Mouse (Mus musculus) 3134 (cell line): ENCODE results near the gene Erfe.

Experiments
- DNase-seq: peaks from one replicate; pipeline ENCODE4 v3.0.0-alpha.2; 2011; ENCODE audit warnings: low spot score; ENCODE audit not compliant: insufficient read length; ENCODE audit errors: extremely low read depth

Gene Erfe

DNA sequence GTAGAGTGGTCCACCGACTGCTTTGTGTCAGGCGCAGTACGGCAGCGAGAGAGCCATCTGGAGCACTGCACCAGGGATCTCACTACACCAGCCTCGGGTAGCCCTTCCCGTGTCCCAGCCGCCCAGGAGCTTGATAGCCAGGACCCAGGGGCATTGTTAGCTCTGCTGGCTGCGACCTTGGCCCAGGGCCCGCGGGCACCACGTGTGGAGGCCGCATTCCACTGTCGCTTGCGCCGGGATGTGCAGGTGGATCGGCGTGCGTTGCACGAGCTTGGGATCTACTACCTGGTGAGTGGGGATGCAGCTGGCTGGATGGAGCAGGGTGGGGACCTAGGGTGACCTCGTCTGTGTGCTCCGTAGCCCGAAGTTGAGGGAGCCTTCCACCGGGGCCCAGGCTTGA is 3.8 kb downstream of the Erfe start:
- DNase-seq, result no peak

DNA sequence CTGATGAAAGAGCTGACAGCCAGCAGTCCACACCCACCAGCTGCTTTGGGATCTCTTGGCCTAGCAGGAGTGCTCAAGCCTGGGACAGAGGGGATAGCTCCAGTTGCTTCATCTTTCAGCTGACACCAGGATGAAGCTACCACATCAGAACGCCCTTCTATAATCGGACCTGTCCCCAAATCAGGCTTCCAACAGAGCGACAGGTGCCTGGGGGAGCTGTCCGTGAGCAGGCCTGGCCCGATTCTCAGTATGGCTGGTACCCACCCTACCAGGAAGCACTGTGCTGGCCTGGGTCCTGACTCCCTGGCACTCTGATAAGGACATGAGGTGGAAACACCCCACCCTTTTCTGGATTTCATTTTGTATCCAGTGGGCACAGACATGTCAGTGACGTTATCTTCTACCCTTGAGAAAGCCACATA is 7.2 kb downstream of the Erfe start:
- DNase-seq, result no peak

DNA sequence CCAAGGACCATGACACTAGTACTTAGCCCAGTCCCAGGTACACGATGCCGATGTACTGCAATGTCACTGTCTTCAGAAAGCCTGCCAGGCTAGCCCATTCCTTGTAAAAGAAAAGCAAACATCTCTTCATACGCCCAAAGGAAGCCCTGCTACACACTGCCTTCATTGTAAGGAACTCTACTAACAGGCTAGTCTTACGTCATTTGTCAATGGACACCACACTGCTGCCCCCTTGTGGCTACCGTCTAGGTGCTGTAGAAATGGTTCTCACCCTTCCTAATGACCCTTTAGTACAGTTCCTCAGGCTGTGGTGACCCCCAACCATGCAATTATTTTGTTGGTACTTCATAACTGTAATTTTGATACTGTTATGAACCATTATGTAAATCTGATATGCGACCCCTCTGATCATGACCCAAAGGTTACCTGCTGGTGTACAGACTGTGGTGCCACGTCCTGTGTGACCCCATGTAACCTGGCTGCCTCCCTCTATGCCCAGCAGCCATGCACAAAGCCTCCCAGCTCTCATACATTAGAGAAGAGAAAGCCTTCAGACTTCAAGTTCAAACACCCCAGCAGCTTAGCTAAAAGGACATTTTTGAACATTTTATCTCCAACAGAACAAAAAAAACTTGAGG is 14.3 kb downstream of the Erfe start:
- DNase-seq, result no peak

DNA sequence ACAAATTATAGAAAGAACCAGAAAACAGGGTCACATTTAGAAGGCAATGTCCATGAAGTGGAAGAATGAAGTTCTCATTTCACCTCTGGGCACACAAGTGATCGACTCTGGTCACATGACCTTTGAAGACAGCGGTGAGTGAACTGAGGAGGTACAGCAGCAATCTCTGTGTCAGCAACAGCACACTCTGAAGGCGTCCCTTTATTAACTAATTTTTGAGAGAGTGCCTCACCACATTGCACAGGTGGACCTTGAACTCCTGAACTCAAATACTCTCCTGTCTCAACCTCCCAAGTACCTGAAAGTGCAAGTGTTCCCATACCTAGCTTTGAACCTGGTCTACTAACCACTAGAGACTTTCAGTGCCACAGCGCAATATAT is 14.9 kb downstream of the Erfe start:
- DNase-seq, result no peak

DNA sequence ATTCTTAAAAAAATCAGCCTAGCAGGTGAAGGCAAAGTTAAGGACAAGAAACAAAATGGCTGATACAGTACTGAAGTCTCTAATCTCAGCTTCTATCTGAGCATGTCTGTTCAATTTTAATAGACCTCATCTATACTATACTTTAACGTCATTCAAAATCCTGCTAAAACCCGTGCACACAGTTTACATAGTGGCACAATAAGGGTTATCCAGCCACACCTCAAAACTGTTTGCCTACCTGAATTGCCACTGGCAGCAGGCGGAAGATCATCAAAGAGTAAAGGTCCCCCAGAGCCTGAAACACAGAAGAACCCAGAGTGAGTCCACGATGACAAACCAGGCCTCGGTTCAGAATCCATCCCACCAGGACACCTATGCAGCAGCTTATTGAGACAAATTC is 24.1 kb downstream of the Erfe start:
- DNase-seq, result no peak

DNA sequence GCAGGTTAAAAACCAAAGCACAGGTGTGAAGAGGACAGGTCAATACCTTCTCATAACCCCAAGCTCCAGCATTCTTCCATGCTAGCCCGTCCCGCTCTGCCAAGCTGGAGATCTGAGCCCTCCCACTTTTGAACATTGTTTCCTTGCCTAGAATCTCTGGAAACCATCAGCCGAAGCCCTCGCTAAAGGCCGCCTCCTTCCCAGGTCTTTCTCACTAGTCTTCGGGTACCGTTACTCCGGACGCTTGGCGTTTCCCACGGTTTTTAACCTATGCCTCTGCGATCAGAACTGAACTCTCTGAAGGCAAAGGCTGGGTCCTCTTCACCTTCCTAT is 31.7 kb downstream of the Erfe start:
- DNase-seq, result no peak

DNA sequence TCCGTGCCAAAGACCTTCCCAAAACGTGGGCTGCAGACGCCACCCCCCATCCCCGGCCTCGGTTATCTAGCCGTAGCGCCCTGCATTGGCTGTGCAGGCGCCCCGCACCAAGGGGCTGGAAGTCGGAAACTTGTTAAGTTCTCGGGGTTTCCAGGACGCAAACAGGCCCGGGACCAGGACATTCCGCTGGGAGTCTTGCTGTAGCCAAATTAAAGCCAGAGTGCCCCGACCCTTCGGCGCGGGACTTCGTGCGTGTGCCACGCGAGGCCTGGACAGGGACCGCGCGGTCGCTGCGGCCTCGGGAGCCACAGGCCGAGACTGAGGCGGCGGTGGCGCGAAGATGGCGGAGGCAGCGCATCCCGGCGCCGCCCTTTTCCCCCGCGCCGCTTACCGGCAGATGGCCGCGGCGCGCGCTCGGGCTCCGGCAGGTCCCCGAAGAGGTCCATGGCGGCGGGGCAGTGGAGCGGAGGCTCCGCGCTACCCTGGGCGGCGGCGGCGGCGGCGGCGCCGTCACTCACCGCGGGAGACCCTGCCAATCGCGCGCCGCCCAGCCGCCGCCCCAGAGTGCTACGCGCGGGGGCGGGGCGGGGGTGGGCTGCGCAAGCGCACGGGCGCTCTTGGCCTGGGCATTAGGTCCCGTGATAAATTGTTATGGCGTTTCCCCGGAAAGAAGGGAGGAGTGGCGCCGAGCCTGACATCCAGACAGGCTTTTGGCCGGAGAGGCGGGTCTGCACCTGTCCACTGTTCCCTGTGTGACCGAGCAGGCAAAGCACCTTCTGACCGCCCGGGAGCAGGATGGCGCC is 32.2 kb downstream of the Erfe start, which contains the start of gene Ilkap:
TSS of gene Ilkap (minus strand) at position 556 of the 803 bp plus-strand sequence.
- DNase-seq, result peak; percentile 88

DNA sequence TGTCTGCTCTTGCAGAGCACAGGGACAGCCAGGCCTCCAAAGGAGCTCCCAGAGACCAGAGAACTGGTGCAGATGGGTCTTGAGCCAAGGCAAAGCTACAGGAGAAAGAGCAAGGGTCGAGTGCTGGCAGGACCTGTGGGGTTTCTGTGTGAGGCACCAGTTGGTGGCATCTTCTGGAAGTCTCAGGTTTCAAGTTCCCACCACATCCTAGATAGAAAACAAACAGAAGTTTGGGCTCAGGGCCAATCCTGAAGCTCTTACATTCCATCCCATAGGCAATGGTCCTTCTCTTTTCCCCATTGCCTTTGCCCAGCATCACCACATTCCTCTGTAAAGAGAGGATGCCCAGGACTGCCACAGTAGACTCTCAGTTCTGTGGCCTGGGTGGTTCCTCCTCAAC is 38.7 kb downstream of the Erfe start:
- DNase-seq, result peak; percentile 42

DNA sequence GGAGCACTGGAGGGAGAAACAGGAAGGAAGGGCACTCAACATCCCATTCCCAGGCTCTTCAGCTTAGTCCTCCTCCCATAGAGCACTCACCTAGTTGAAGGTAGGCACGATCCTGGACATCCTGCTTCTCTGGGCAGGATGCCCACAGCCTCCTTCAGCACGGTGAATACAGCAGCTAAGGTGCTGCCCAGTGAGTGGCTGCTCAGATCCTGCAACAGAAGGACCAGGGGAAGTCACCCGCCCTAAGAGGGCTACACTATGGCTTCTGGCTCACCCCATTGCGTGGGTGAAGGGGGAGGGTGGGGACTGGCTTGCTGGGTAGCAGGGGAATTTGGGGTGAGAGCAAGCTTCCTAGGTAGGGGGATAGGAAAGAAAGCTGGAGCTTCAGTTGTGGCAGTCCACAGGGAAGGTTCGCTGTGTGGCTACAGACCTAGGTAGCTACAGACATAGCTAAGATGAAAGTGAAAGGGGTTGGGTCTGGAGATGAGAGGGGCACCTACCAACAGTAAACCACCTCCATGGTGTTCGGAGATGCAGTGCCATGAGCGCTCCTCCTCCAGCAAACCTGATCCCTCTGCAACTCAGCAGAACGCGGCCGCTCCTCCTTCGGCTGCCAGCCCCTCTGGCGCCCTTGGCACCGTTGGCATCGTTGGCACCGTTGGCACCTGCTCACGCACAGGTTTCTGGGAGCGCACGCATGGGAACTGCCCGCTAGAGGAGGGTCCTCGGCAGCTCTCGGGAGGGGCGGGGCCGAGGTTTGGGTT is 39.4 kb downstream of the Erfe start:
- DNase-seq, result no peak

DNA sequence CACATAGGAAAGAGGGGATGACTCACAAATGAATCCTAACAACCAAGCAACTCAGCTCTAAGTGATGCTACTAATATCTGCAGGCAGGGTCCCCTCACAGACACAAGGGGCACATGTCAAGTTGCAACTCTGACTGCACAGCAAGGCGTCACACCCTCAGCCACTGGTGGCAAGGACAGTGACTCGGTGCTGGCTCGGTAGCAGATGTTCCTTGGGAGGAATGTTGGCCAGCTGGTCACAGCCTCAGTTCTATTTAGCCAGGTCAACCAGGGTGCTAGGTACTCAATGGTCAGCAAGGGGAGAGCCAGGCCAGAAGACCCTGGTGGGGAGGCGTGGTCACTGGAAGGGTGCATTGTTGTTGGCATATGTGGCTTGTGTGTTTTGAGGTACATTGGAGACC is 41.6 kb downstream of the Erfe start:
- no peak for DNase-seq

DNA sequence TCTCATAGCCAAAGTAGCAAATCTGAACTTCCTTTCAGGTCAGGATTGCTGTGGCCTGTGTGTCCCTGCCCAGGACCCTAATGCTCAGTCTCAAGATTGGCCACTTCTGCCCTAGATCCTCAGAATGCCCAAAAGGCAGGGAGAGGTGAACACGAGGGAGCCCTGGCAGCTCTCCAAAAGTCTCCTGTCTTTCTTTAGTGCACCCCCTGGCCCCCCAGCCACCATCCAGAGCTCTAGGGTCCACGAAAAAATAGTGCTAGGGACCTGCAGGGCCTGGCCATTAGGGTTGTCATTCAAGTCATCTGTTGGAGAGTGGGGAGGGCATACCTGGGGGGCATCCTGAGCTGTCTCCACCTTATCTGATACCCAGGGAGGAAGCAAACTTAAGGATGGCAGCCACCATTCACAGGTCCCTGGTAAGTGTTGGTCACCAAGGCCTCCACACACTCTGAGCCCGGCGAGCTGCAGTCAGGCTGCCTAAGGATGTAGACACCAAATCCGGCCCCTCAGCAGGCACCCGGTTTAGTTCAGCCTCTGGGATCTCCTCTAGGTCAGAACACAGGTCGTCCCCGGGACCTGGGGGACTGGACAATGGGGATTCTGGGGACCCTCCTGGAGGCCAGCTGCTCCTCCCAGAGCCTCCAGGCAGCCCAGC is 45.5 kb downstream of the Erfe start:
- no peak for DNase-seq

DNA sequence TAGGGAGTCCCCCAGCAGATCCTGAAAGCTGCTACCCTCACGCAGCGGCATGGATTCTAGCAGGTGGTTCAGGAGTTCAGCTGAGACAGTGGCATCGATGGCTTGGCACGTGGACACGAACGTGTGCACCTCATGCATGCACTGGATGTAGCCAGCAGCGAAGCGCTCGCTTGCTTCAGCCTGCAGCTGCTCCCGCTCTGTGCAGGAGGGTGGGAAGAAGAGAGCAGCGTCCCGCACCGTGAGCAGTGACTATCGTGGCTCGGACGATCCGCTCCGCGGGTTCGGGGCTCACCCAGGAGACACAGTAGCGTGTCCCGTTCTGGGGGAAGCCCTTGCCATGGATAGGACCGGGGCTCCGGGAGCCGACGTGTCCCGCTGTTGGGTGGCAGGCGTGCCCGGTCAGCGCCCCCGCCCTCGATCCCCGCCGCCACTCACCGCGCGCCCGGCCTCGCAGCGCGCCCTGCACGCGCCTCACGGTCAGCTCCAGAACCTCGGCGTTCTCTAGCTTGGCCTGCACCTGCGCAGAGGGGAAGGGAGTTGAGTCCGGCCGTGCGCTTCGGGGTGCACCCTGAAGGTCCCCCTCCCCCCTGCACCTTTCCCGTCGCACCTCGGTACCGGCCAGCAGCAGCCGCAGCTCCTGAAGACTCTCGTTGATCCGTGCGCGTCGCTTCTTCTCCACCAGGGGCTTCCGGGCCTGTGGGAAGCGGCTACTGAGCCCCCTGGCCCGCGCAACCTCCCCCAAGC is 46.2 kb downstream of the Erfe start:
- no peak for DNase-seq

DNA sequence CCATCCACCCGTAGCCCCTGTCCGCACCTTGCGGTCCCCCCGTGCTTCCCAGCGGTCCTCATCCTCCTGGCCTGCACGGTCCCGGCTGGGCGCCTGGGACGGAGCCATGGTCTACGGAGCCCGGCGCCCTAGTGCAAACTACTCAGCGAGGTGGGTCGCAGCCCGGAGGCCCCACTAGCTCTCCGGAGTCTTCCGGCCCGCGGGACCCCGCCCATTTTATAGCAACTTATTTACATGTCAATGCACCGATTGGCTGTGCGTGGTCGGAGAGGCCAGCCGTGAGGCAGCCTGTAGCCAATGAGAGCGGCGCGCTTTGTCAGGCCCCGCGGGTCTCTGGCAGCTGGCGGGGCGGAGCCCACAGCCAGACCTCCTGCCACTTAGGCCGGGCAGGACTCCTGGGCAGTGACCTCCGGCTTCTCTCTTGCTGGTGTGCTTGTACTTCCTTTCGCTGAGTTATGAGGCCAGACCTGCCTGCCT is 46.8 kb downstream of the Erfe start:
- DNase-seq, result peak; percentile 87

DNA sequence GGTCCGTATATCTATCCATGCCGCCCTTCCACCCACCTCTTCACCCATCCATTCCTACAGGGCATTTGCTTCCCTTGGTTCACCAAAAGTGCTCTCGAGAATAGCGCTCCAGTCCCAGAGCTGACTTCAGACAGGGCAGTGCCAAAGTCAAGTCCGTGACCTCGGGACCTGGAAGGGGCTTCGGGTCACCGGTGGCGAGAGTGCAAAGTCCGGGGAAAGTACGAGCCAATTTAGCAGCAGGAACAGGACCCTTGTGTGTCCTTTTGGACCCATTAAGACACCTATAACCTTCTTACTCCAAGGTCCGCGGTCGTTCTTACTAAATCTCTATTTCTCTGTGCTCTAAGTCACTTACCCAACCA is 47.3 kb downstream of the Erfe start:
- DNase-seq, result no peak

DNA sequence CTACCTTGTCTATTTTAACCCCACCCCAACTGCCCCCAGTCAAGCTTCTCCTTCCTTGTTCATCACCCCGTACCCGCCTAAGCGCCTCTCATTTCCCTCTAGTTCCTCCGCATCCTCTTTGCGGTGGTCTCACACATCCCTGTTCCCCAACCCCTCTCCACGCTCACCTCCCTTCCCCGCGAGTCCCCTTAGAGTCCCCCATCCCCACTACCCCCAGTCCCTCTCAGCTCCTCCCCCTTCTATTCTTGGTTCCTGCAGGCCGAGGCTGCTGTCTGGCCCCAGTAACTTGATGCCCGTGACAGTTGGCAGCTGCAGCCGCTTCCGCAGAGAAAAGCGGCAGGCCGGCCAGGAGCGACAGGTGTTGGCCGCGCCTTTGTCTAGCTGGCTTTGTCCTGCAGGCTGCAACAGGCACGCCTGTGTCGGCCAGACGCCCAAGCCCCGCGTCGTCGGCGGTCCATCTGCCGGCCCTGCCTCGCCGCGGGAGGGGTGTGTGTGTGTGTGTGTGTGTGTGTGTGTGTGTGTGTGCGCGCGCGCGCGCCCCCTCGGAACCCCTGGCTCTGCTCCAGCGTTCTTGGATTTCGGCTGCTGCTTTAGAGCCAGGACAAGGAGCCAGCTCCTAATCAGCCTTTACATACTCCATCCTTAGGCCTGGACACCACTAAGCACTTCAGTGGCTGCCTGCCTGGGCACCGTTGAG is 47.8 kb downstream of the Erfe start, which contains the start of gene Hes6:
TSS of gene Hes6 (minus strand) at position 141 of the 697 bp plus-strand sequence.
- DNase-seq, result peak; percentile 56

DNA sequence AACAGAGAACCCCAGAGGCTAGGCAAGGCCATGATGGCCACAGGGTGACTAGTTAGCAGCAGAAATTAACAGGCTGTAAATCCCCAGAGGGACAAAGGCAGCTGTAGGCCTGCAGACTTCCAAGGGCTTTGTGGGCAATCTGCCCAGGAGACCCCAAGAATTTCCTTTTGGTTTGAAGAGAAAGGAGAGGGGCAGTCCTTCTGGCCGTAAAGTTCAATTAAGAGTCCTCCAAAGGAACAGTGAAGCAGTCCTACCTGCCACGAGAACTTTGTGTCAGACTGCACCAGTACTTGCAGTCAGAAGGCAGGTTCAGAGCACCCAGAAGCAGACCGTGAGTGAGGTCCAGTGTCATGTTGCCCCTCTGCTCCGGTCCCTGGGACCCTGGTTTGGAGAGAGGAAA is 48.7 kb downstream of the Erfe start:
- no peak for DNase-seq

DNA sequence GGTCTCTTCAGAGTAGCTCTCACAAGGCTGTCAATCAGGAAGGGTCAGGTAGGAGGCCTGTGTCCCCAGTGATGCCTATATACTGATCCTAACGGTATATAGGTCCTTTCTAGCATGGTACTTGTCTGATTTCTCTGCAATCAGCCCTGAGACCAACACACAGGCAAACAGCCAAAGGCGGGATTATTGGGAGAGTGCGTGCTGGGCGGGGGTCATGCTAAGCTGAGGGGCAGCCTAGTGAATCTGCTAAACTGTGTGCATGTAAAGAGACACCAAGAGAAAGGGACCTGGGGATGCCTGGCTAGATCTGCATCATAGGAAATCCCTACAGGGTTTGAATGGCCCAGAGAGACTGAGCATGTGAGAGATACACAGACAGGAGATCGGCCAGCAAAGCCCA is 49.1 kb downstream of the Erfe start:
- no peak for DNase-seq

DNA sequence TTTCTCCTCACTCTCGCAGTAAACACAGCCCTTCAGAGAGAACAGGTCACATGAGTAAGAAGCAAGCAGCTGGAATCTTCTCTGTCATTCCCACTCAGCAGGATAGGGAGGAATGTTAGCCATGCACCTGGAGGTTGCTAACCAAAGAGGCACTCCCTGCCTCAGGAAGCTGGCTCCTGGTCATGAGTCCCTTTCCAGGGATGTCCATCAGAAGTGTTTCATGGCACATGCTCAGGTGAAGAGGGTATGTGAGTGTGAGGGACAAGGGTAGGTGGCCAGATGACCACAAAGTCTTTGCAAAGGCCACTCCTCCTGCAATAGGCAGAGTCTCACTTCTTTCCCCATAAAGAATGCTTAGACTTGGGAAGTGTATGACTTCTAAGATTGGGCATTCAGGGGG is 51.8 kb downstream of the Erfe start:
- DNase-seq, result no peak

DNA sequence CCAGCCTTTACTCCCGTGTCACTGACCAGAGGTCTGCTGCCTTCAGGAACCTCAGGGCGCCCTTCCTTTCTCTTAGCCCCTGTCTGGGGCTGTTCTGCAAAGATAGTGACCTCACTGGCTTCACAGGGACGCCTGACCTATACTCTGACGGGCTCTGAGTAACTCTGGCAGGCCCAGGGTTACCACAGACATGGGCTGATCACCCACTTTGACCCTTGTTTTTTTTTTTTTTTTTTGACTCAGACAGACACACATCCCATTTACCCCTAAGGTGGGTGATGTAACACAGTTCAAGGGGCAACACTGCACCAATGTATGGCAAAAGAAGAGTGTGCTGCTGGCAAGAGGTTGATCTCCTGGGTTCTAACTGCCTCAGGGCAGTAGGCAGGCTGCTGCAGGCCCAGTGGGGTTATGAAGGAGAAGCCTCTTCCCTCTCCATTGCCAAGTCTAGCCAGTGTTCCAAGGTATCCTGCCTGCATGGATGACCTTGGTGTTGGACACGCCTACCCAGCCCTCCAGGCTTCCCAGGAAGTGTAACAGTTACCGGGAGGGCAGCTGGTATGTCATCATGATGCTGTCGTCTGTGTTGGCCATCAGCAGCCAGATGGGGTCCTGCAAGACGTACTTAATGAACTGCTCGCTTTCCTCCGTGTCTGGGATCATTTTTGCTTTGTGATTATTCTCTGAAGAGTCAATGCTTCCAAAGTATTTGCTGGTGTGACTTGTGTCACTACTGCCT is 53.8 kb downstream of the Erfe start:
- DNase-seq, result no peak
